Mouse (Mus musculus) embryonic fibroblast, embryonic 13.5 days (primary cell): Measurements from ENCODE around the gene Gm525.

Experiments used
- CTCF ChIP-seq: IDR thresholded peaks from 2 replicates; pipeline ENCODE4 v1.5.1; 2011; ENCODE audit warnings: mild to moderate bottlenecking, control low read depth, low read length, moderate library complexity, borderline replicate concordance; ENCODE audit not compliant: insufficient read depth
- POLR2A ChIP-seq: IDR thresholded peaks from 2 replicates; pipeline ENCODE4 v1.6.1; 2011; ENCODE audit warnings: low read depth, mild to moderate bottlenecking, control low read depth, low read length, moderate library complexity

- TF ChIP-seq POLR2A, result no peak
- TF ChIP-seq CTCF, result no peak
Measured at GRCm38 (mm10) chr11:89026117-89026516, 47.5 kb upstream of the Gm525 start.
